Mouse (Mus musculus): ENCODE measurements around the gene Syt15. TPM values are rescaled to one million over a fixed set of nuclear protein-coding genes. Genes with fewer than 3 reads are reported as not detected.

The Syt15 gene
- 0.13 and 0.14 TPM in 2 replicates for polyA plus RNA-seq (2014; fragmentation: Nextera tagmentation; extraction: Ambion mirVana)

- Histone ChIP-seq H3K4me1 (ENCODE audit: control insufficient read depth, insufficient read depth, low read length) (no peaks in the 10 kb centered on the region), H3K27ac (replicated peaks; ENCODE audit: low read depth, low read length) (no peak within 1 kb of the TSS), H3K9me3 (ENCODE audit: control insufficient read depth, low read length) (no peaks in the 10 kb centered on the region), H3K4me3 (ENCODE audit: low read depth, low read length) (peak within 1 kb of the TSS; percentile 28), H3K4me2 (ENCODE audit: low read depth, severe bottlenecking) (peak within 1 kb of the TSS; percentile 65), H3K9ac (ENCODE audit: low read length) (peak within 1 kb of the TSS; percentile 30; the same call in 1 of the 2 replicates), H3K36me3 (ENCODE audit: control insufficient read depth, insufficient read depth, low read length) (no peaks in the 10 kb centered on the region), H3K27me3 (ENCODE audit: control insufficient read depth, insufficient read depth, low read length) (peaks cover 22% of the 10 kb centered on the region)
- DNase-seq (ENCODE audit: low spot score) (no peak), ATAC-seq (ENCODE audit: insufficient number of reproducible peaks, low FRiP score, low TSS enrichment, low read depth) (no peak)
- WGBS = 51% methylated on average over 6 of the region's 6 CpGs
Measured at GRCm38 (mm10) chr14:34219295-34219694, at the start of gene Syt15. Gene Syt15, plus strand, starts transcription at chr14:34219595.

DNA sequence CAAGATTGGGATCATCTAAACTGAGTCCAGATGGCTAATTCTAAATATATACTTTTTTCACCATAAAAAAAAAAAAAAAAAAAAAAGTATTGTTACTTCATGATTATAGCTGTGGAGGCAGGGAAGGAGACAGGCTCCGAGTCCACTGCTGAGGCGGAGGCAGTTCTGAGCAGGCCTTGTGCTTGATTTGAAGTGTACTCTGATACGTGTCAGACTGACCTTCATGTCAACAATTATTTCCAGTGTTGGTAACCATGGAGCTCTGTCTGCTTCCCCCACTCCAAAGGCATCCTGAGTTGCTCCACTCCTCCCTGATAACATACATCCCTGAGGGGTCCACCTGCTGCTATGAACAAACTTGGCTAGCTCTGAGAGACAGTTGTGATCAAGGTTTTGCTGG lies 48.3 kb upstream of the Syt15 start:
- WGBS = 95% methylated on average over 3 of the region's 3 CpGs
- Histone ChIP-seq H3K27me3 (ENCODE audit: control insufficient read depth, insufficient read depth, low read length) (no peaks in the 10 kb centered on the region), H3K4me3 (ENCODE audit: low read depth, low read length) (no peak overlapping the region), H3K36me3 (ENCODE audit: control insufficient read depth, insufficient read depth, low read length) (no peaks in the 10 kb centered on the region), H3K9me3 (ENCODE audit: control insufficient read depth, low read length) (no peaks in the 10 kb centered on the region), H3K4me1 (ENCODE audit: control insufficient read depth, insufficient read depth, low read length) (no peaks in the 10 kb centered on the region), H3K9ac (ENCODE audit: low read length) (no peak overlapping the region), H3K4me2 (ENCODE audit: low read depth, severe bottlenecking) (no peak overlapping the region), H3K27ac (replicated peaks; ENCODE audit: low read depth, low read length) (no peak overlapping the region)
- no peak for DNase-seq (ENCODE audit: low spot score)
- no peak for ATAC-seq (ENCODE audit: insufficient number of reproducible peaks, low FRiP score, low TSS enrichment, low read depth)

DNA sequence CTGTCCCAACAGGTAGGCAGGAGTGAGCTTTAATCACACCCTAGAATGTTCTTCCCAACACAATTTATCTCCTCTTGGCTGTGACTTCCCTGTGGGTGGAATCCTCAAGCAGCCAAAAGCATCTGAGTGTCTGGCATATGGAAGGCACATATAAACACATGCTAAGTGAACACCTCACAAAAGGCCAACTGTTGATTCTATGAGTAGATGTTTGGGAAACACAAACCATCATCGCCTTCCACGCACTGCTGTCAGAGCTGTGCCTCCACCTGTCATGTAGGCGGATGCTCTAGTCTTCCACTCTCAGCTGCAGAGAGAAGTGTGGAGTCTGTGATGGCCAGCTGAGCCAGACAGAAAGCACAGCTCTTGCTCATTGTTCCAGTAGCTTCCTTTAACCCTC lies 40.0 kb upstream of the Syt15 start:
- no peak for DNase-seq (ENCODE audit: low spot score)

DNA sequence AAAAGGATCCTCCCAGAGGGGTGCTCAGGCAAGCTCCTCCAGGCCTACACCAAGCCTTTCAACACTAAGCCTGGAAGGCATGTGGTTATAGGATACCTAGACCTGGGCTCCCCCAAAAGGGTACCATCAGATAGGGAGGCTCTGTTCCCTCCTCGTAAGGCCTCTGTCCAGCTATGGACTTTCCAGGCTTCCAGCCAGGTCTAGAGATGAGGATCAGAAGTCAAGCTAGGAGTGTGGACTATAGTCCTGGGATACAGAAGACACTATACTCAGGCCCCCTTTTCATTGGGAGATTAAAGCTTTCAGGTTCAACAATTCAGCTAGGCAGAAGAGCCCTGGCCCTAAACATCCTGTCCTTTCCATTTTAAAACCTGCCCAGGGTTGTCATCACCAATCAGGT lies 36.3 kb upstream of the Syt15 start:
- DNase-seq (ENCODE audit: low spot score) (no peak), ATAC-seq (ENCODE audit: insufficient number of reproducible peaks, low FRiP score, low TSS enrichment, low read depth) (no peak)
- Histone ChIP-seq H3K9me3 (ENCODE audit: control insufficient read depth, low read length) (no peaks in the 10 kb centered on the region), H3K4me1 (ENCODE audit: control insufficient read depth, insufficient read depth, low read length) (no peaks in the 10 kb centered on the region), H3K27ac (replicated peaks; ENCODE audit: low read depth, low read length) (no peak overlapping the region), H3K9ac (ENCODE audit: low read length) (no peak overlapping the region), H3K27me3 (ENCODE audit: control insufficient read depth, insufficient read depth, low read length) (no peaks in the 10 kb centered on the region), H3K4me2 (ENCODE audit: low read depth, severe bottlenecking) (no peak overlapping the region), H3K4me3 (ENCODE audit: low read depth, low read length) (no peak overlapping the region), H3K36me3 (ENCODE audit: control insufficient read depth, insufficient read depth, low read length) (no peaks in the 10 kb centered on the region)
- WGBS = 95% methylated on average over 1 of the region's 1 CpGs

More for the DNA sequence above, 40.0 kb upstream of the Syt15 start:
- Histone ChIP-seq H3K9me3 (ENCODE audit: control insufficient read depth, low read length) (no peaks in the 10 kb centered on the region), H3K27me3 (ENCODE audit: control insufficient read depth, insufficient read depth, low read length) (no peaks in the 10 kb centered on the region), H3K4me2 (ENCODE audit: low read depth, severe bottlenecking) (no peak overlapping the region), H3K27ac (replicated peaks; ENCODE audit: low read depth, low read length) (no peak overlapping the region), H3K36me3 (ENCODE audit: control insufficient read depth, insufficient read depth, low read length) (no peaks in the 10 kb centered on the region), H3K9ac (ENCODE audit: low read length) (no peak overlapping the region), H3K4me1 (ENCODE audit: control insufficient read depth, insufficient read depth, low read length) (no peaks in the 10 kb centered on the region), H3K4me3 (ENCODE audit: low read depth, low read length) (no peak overlapping the region)
- no peak for ATAC-seq (ENCODE audit: insufficient number of reproducible peaks, low FRiP score, low TSS enrichment, low read depth)
- whole genome bisulfite sequencing = 90% methylated on average over 3 of the region's 3 CpGs

GRCm38 (mm10) chr14:34188629-34189028 lies 30.8 kb upstream of the Syt15 start:
- DNase-seq (ENCODE audit: low spot score) = peak; percentile 44
- Histone ChIP-seq H3K9me3 (ENCODE audit: control insufficient read depth, low read length) (no peaks in the 10 kb centered on the region), H3K4me3 (ENCODE audit: low read depth, low read length) (no peak overlapping the region), H3K27me3 (ENCODE audit: control insufficient read depth, insufficient read depth, low read length) (no peaks in the 10 kb centered on the region), H3K36me3 (ENCODE audit: control insufficient read depth, insufficient read depth, low read length) (no peaks in the 10 kb centered on the region), H3K4me2 (ENCODE audit: low read depth, severe bottlenecking) (no peak overlapping the region), H3K27ac (replicated peaks; ENCODE audit: low read depth, low read length) (no peak overlapping the region), H3K9ac (ENCODE audit: low read length) (no peak overlapping the region), H3K4me1 (ENCODE audit: control insufficient read depth, insufficient read depth, low read length) (no peaks in the 10 kb centered on the region)
- 64% methylated on average over 5 of the region's 5 CpGs for WGBS
- no peak for ATAC-seq (ENCODE audit: insufficient number of reproducible peaks, low FRiP score, low TSS enrichment, low read depth)

DNA sequence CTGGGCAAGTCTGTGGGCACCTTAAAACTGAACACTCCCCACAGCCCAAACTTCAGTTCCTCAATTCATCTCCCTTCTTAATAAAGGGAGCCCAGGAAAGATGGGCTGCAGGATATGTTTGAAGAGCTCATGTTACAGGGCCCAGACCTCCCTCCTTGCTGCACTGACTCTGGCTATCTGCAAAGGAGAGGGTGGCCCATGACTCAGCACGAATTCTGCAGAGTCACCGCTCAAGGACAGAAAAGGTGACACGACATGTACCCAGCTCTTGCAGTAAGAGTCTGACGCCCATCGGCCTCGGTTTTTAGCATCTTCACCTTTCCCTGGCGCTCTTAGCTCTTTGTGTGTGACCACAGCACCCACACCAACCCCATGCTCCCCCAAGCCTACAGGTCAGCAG lies 29.0 kb upstream of the Syt15 start:
- no peak overlapping the region for H3K4me3 ChIP-seq (ENCODE audit: low read depth, low read length)
- DNase-seq (ENCODE audit: low spot score) (no peak), ATAC-seq (ENCODE audit: insufficient number of reproducible peaks, low FRiP score, low TSS enrichment, low read depth) (no peak)
- no peaks in the 10 kb centered on the region for H3K36me3 ChIP-seq (ENCODE audit: control insufficient read depth, insufficient read depth, low read length)
- H3K27me3 ChIP-seq (ENCODE audit: control insufficient read depth, insufficient read depth, low read length) = no peaks in the 10 kb centered on the region
- H3K4me1 ChIP-seq (ENCODE audit: control insufficient read depth, insufficient read depth, low read length) = no peaks in the 10 kb centered on the region
- no peak overlapping the region for H3K9ac ChIP-seq (ENCODE audit: low read length)
- WGBS = 77% methylated on average over 7 of the region's 7 CpGs
- no peaks in the 10 kb centered on the region for H3K9me3 ChIP-seq (ENCODE audit: control insufficient read depth, low read length)
- no peak overlapping the region for H3K27ac ChIP-seq (replicated peaks; ENCODE audit: low read depth, low read length)
- no peak overlapping the region for H3K4me2 ChIP-seq (ENCODE audit: low read depth, severe bottlenecking)

DNA sequence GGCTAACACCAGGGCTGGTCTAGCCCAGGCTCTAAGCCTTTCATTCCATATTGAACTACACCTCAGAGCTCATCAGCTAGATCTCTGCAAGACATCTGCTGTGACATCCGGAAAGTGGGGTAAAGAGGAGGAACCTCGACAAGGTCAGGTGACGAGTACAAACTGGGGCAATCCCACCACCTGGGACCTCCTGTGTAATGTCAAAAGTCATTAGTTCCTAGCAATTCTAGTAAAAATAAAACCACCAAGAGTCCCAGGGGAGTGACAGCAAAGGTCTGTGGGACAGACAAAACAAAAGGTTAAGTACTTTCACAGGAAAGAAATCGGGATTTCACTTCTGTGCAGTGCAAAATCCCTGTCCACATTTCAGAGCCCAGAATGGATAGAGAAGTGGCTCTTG lies 25.5 kb upstream of the Syt15 start:
- 83% methylated on average over 4 of the region's 4 CpGs for WGBS
- H3K9me3 ChIP-seq (ENCODE audit: control insufficient read depth, low read length) = no peaks in the 10 kb centered on the region
- no peaks in the 10 kb centered on the region for H3K36me3 ChIP-seq (ENCODE audit: control insufficient read depth, insufficient read depth, low read length)
- no peak for DNase-seq (ENCODE audit: low spot score)
- H3K27me3 ChIP-seq (ENCODE audit: control insufficient read depth, insufficient read depth, low read length) = no peaks in the 10 kb centered on the region
- no peak overlapping the region for H3K27ac ChIP-seq (replicated peaks; ENCODE audit: low read depth, low read length)
- no peak for ATAC-seq (ENCODE audit: insufficient number of reproducible peaks, low FRiP score, low TSS enrichment, low read depth)
- H3K9ac ChIP-seq (ENCODE audit: low read length) = no peak overlapping the region
- 0 out of 2 replicates have a peak, but pooled peaks cover 3% of the 10 kb centered on the region for H3K4me1 ChIP-seq (ENCODE audit: control insufficient read depth, insufficient read depth, low read length)
- H3K4me3 ChIP-seq (ENCODE audit: low read depth, low read length) = no peak overlapping the region
- no peak overlapping the region for H3K4me2 ChIP-seq (ENCODE audit: low read depth, severe bottlenecking)

DNA sequence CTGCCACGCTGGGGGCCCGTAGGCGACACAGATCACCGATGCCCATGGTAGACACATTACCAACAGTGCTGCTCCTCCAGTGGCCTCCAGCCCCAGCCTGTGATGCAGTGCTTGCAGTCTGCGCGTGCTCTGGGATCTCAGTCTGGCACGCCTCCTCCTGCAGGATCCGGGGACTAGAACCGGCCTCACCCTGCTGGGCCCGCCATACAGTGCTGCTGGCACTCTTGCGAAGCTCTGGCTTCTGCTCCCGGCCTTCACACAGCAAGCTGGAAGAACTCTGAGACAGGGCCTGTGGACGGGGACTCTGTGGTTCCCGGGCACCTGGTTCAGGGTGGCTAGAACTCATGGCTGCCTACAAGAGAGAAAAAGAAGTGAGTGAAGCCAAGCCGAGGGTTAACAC lies 23.9 kb upstream of the Syt15 start:
- Histone ChIP-seq H3K27ac (replicated peaks; ENCODE audit: low read depth, low read length) (no peak overlapping the region), H3K4me1 (ENCODE audit: control insufficient read depth, insufficient read depth, low read length) (0 out of 2 replicates have a peak, but pooled peaks cover 3% of the 10 kb centered on the region), H3K9me3 (ENCODE audit: control insufficient read depth, low read length) (no peaks in the 10 kb centered on the region), H3K4me2 (ENCODE audit: low read depth, severe bottlenecking) (no peak overlapping the region), H3K27me3 (ENCODE audit: control insufficient read depth, insufficient read depth, low read length) (no peaks in the 10 kb centered on the region), H3K36me3 (ENCODE audit: control insufficient read depth, insufficient read depth, low read length) (no peaks in the 10 kb centered on the region), H3K4me3 (ENCODE audit: low read depth, low read length) (no peak overlapping the region), H3K9ac (ENCODE audit: low read length) (no peak overlapping the region)
- DNase-seq (ENCODE audit: low spot score) (no peak), ATAC-seq (ENCODE audit: insufficient number of reproducible peaks, low FRiP score, low TSS enrichment, low read depth) (no peak)
- WGBS = 90% methylated on average over 15 of the region's 15 CpGs

- no peak for ATAC-seq (ENCODE audit: insufficient number of reproducible peaks, low FRiP score, low TSS enrichment, low read depth)
- no peak for DNase-seq (ENCODE audit: low spot score)
- Histone ChIP-seq H3K4me1 (ENCODE audit: control insufficient read depth, insufficient read depth, low read length) (0 out of 2 replicates have a peak, but pooled peaks cover 3% of the 10 kb centered on the region), H3K9me3 (ENCODE audit: control insufficient read depth, low read length) (no peaks in the 10 kb centered on the region), H3K27me3 (ENCODE audit: control insufficient read depth, insufficient read depth, low read length) (no peaks in the 10 kb centered on the region), H3K4me2 (ENCODE audit: low read depth, severe bottlenecking) (no peak overlapping the region), H3K36me3 (ENCODE audit: control insufficient read depth, insufficient read depth, low read length) (no peaks in the 10 kb centered on the region), H3K9ac (ENCODE audit: low read length) (0 out of 2 replicates have a peak overlapping the region, but pooled peaks have one; percentile 5), H3K27ac (replicated peaks; ENCODE audit: low read depth, low read length) (no peak overlapping the region), H3K4me3 (ENCODE audit: low read depth, low read length) (no peak overlapping the region)
- 23% methylated on average over 4 of the region's 4 CpGs for WGBS
Measured at GRCm38 (mm10) chr14:34196706-34197105, 22.7 kb upstream of the Syt15 start.

All from limb, embryonic 11.5 days (tissue).